Mouse (Mus musculus) ES-E14 (cell line): ENCODE results near the gene Plcl1.

Source experiments
- MAFK ChIP-seq: IDR thresholded peaks from 2 replicates; pipeline ENCODE4 v1.6.1; 2014; ENCODE audit warnings: mild to moderate bottlenecking, low read depth, low read length, inconsistent platforms; ENCODE audit not compliant: insufficient read depth
- ZC3H11A ChIP-seq: IDR thresholded peaks from 2 replicates; pipeline ENCODE4 v1.6.1; 2012; ENCODE audit warnings: low read depth, mild to moderate bottlenecking, inconsistent platforms, low read length, borderline replicate concordance
- ZNF384 ChIP-seq: IDR thresholded peaks from 2 replicates; pipeline ENCODE4 v1.6.1; 2012; ENCODE audit warnings: low read depth, low read length, inconsistent platforms

GRCm38 (mm10) chr1:55590047-55590446 is 184.3 kb downstream of the Plcl1 start:
- no peak for TF ChIP-seq ZNF384
- TF ChIP-seq MAFK: no peak
- no peak for TF ChIP-seq ZC3H11A
